Mouse (Mus musculus): ENCODE data around the gene Tmed1.
"Not testable (repeated sequence)": the region's sequence is repeated elsewhere in the genome, so short reads cannot be mapped to it uniquely, and the experiment has no call there.

The Tmed1 gene

GRCm38 (mm10) chr9:21525937-21526633 is 16.0 kb upstream of the Tmed1 start, which contains the start of gene AB124611:
Gene AB124611 (plus strand): TSS chr9:21526176.
- peak; percentile 16 to 23 for DNase-seq

- no peak for DNase-seq
These were observed 15.3 kb upstream of the Tmed1 start for GRCm38 (mm10) chr9:21525142-21525936.

- DNase-seq = not testable (repeated sequence)
These were observed 8.6 kb upstream of the Tmed1 start for GRCm38 (mm10) chr9:21518690-21519089.

- DNase-seq = no peak
These were observed 8.0 kb upstream of the Tmed1 start for GRCm38 (mm10) chr9:21517947-21518495.

GRCm38 (mm10) chr9:21513466-21513865 is 3.4 kb upstream of the Tmed1 start:
- DNase-seq = no peak

GRCm38 (mm10) chr9:21511052-21511451 is 1.0 kb upstream of the Tmed1 start:
- DNase-seq = no peak

- DNase-seq = no peak
These were observed 600 bp upstream of the Tmed1 start for GRCm38 (mm10) chr9:21510689-21511015.

- DNase-seq = no peak
These were observed 1.1 kb downstream of the Tmed1 start for GRCm38 (mm10) chr9:21508871-21509404.

GRCm38 (mm10) chr9:21507753-21508430 is 2.2 kb downstream of the Tmed1 start:
- DNase-seq = peak in 1 of 2 experiments; percentile 25

GRCm38 (mm10) chr9:21505767-21506166 is 4.3 kb downstream of the Tmed1 start:
- no peak for DNase-seq

- DNase-seq = no peak
These were observed 6.7 kb downstream of the Tmed1 start for GRCm38 (mm10) chr9:21503352-21503751.

GRCm38 (mm10) chr9:21498284-21498902 is 11.7 kb downstream of the Tmed1 start:
- DNase-seq = no peak

- no peak for DNase-seq
These were observed 12.4 kb downstream of the Tmed1 start for GRCm38 (mm10) chr9:21497664-21498063.

- no peak for DNase-seq
These were observed 13.0 kb downstream of the Tmed1 start for GRCm38 (mm10) chr9:21497050-21497542.

GRCm38 (mm10) chr9:21496308-21497049 is 13.6 kb downstream of the Tmed1 start:
- peak in 1 of 2 experiments; percentile 44 for DNase-seq

GRCm38 (mm10) chr9:21494726-21495125 is 15.3 kb downstream of the Tmed1 start:
- no peak for DNase-seq

GRCm38 (mm10) chr9:21493907-21494306 is 16.1 kb downstream of the Tmed1 start:
- DNase-seq = no peak

- no peak for DNase-seq
These were observed 19.4 kb downstream of the Tmed1 start for GRCm38 (mm10) chr9:21490696-21491095.

- DNase-seq = not testable (repeated sequence)
These were observed 21.8 kb downstream of the Tmed1 start for GRCm38 (mm10) chr9:21488246-21488645.

GRCm38 (mm10) chr9:21484065-21484464 is 26.0 kb downstream of the Tmed1 start:
- no peak for DNase-seq

GRCm38 (mm10) chr9:21477707-21478106 is 32.3 kb downstream of the Tmed1 start:
- no peak for DNase-seq

- DNase-seq = no peak
These were observed 37.1 kb downstream of the Tmed1 start for GRCm38 (mm10) chr9:21472913-21473312.
